In the genomic region with DNA sequence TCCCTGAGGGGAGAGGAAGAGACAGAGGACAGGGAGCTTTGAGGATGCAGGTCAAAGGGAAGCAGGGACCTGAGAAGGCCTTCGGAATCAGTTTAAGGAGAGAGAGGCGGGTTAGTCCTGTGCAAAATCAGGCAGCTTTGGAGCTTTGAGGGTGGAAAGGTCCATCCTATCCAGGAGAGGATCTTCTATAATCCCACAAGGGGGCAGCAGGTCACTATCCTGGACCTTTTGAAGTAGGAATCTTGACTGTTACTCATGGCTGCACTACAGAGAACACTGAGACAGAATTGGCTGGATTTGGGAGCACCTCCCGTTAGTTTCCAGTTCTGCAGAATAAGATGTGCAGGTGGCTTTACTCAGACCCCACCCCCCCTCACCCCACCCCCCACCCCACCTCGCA, we compare ENCODE assay signal across 10 mouse cellular contexts. TPM values are rescaled to one million over a fixed set of nuclear protein-coding genes. Genes with fewer than 3 reads are reported as not detected.
DNase-seq lines count a peak whose midpoint lies in the region; ATAC-seq and TF ChIP-seq lines count a peak whose summit lies in the region.
"Had no signal": no experiment of that assay in that cellular context is flagged by ENCODE, and none has a peak within 500 bp of the region (broad histone marks: within the 10 kb centered on the region; RNA-seq: fewer than 3 reads in every experiment).

No protein-coding gene starts in this region.

- H3K9me3 ChIP-seq in liver, postnatal 0 days (ENCODE audit: low read length), result no peaks in the 10 kb centered on the region
- no peaks in the 10 kb centered on the region for H3K9me3 ChIP-seq in liver, embryonic 11.5 days (ENCODE audit: control insufficient read depth, low read length)
- H3K9me3 ChIP-seq in embryonic facial prominence, embryonic 13.5 days, result no peaks in the 10 kb centered on the region
- H3K9me3 ChIP-seq in midbrain, postnatal 0 days (ENCODE audit: low read length), result no peaks in the 10 kb centered on the region

- 0 out of 2 replicates have a peak, but pooled peaks cover 2% of the 10 kb centered on the region for H3K27me3 ChIP-seq in liver, postnatal 0 days (ENCODE audit: insufficient read depth, low read length)
- H3K27me3 ChIP-seq in liver, embryonic 11.5 days (replicated peaks; ENCODE audit: control insufficient read depth, insufficient read depth, low read length), result no peaks in the 10 kb centered on the region
- H3K27me3 ChIP-seq in embryonic facial prominence, embryonic 13.5 days, result no peaks in the 10 kb centered on the region
- H3K27me3 ChIP-seq in midbrain, postnatal 0 days (ENCODE audit: insufficient read depth, low read length), result no peaks in the 10 kb centered on the region

- no peak overlapping the region for H3K4me3 ChIP-seq in liver, postnatal 0 days (ENCODE audit: low read depth, low read length)
- H3K4me3 ChIP-seq in liver, embryonic 11.5 days (ENCODE audit: low read depth, low read length), result no peak overlapping the region
- no peak overlapping the region for H3K4me3 ChIP-seq in embryonic facial prominence, embryonic 13.5 days
- no peak overlapping the region for H3K4me3 ChIP-seq in midbrain, postnatal 0 days (ENCODE audit: low read depth, low read length)

- H3K4me2 ChIP-seq in liver, postnatal 0 days (ENCODE audit: low read depth, low read length), result no peak overlapping the region
- H3K4me2 ChIP-seq in liver, embryonic 11.5 days, result no peak overlapping the region
- no peak overlapping the region for H3K4me2 ChIP-seq in embryonic facial prominence, embryonic 13.5 days
- H3K4me2 ChIP-seq in midbrain, postnatal 0 days (ENCODE audit: low read depth, low read length, poor library complexity, severe bottlenecking), result no peak overlapping the region

- 48% methylated on average over 4 of the region's 4 CpGs for WGBS in liver, postnatal 0 days (ENCODE audit: insufficient replicate concordance)
- WGBS in liver, embryonic 11.5 days, result 48% methylated on average over 4 of the region's 4 CpGs
- 46% methylated on average over 4 of the region's 4 CpGs for WGBS in embryonic facial prominence, embryonic 13.5 days
- 46% methylated on average over 4 of the region's 4 CpGs for WGBS in midbrain, postnatal 0 days

- peak; percentile 60 for TF ChIP-seq CTCF in liver, postnatal 0 days (IDR thresholded peaks at IDR 0.05; ENCODE audit: low read depth)
- TF ChIP-seq CTCF in midbrain, postnatal 0 days (IDR thresholded peaks at IDR 0.05), result peak; percentile 73

- no peak for TF ChIP-seq EP300 in liver, postnatal 0 days (IDR thresholded peaks at IDR 0.05; ENCODE audit: low read depth)

- ATAC-seq in liver, postnatal 0 days, result no peak
- ATAC-seq in liver, embryonic 11.5 days (replicated peaks; ENCODE audit: low FRiP score), result no peak; the same call in 1 of the 2 replicates
- 0 out of 2 replicates have a peak, but pooled peaks have one; percentile 12 for ATAC-seq in embryonic facial prominence, embryonic 13.5 days (ENCODE audit: insufficient number of reproducible peaks, insufficient read depth, low FRiP score, low TSS enrichment, low read depth)
- no peak for ATAC-seq in midbrain, postnatal 0 days (ENCODE audit: low FRiP score)

- no peak overlapping the region for H3K27ac ChIP-seq in liver, postnatal 0 days (ENCODE audit: low read depth)
- H3K27ac ChIP-seq in liver, embryonic 11.5 days (ENCODE audit: low read depth, low read length), result no peak overlapping the region
- H3K27ac ChIP-seq in embryonic facial prominence, embryonic 13.5 days, result no peak overlapping the region
- no peak overlapping the region; the same call in 1 of the 2 replicates for H3K27ac ChIP-seq in midbrain, postnatal 0 days (ENCODE audit: low read depth, low read length)

- H3K4me1 ChIP-seq in liver, postnatal 0 days (ENCODE audit: insufficient read depth), result no peaks in the 10 kb centered on the region
- peaks cover 4% of the 10 kb centered on the region; the same call in 1 of the 2 replicates for H3K4me1 ChIP-seq in liver, embryonic 11.5 days (replicated peaks; ENCODE audit: control insufficient read depth, insufficient read depth, low read length)
- peaks cover 5% of the 10 kb centered on the region; the same call in 1 of the 2 replicates for H3K4me1 ChIP-seq in embryonic facial prominence, embryonic 13.5 days
- no peaks in the 10 kb centered on the region for H3K4me1 ChIP-seq in midbrain, postnatal 0 days (ENCODE audit: insufficient read depth, low read length)

- H3K9ac ChIP-seq in liver, postnatal 0 days (replicated peaks), result no peak overlapping the region
- H3K9ac ChIP-seq in liver, embryonic 11.5 days (ENCODE audit: low read depth, low read length), result no peak overlapping the region
- H3K9ac ChIP-seq in embryonic facial prominence, embryonic 13.5 days, result no peak overlapping the region
- H3K9ac ChIP-seq in midbrain, postnatal 0 days (replicated peaks; ENCODE audit: low read length, poor library complexity, severe bottlenecking), result no peak overlapping the region

- no peaks in the 10 kb centered on the region for H3K36me3 ChIP-seq in liver, postnatal 0 days (replicated peaks; ENCODE audit: insufficient read depth, low read length)
- no peaks in the 10 kb centered on the region for H3K36me3 ChIP-seq in liver, embryonic 11.5 days (ENCODE audit: control insufficient read depth, insufficient read depth, low read length)
- peaks cover 57% of the 10 kb centered on the region for H3K36me3 ChIP-seq in embryonic facial prominence, embryonic 13.5 days
- H3K36me3 ChIP-seq in midbrain, postnatal 0 days (ENCODE audit: insufficient read depth, low read length), result peaks cover 48% of the 10 kb centered on the region

- intact Hi-C loops in left cerebral cortex, postnatal 25 days (cut with DNase I), result loop anchor here (10.0 kb wide), 1 partner anchor 115 kb away; the partner anchor contains the start of gene Tppp3

- peak; percentile 56 for DNase-seq in adrenal gland, postnatal 14 days
- DNase-seq in adrenal gland, adult 18-20 months (ENCODE audit: low spot score in 2 of 2), result no peak
- no peak for DNase-seq in liver, postnatal 0 days
- no peak for DNase-seq in liver, embryonic 11.5 days (ENCODE audit: low spot score)
- peak; percentile 79 for DNase-seq in midbrain, postnatal 0 days (ENCODE audit: low spot score)
- no peak for DNase-seq in left cerebral cortex, postnatal 25 days (ENCODE audit: low spot score in 2 of 2)
- DNase-seq in urinary bladder, adult 2 months (ENCODE audit: low spot score), result no peak
- DNase-seq: adrenal gland, postnatal 25 days; kidney, adult 11 months had no signal

RNA-seq across cellular contexts. Expression of gene Slc9a5, which starts 11.0 kb away (rescaled TPM):
- 1.9 TPM in 2 replicates for total RNA-seq in adrenal gland, postnatal 14 days (2021)
- under 1 TPM; 0.58 to 0.93 TPM for total RNA-seq in adrenal gland, adult 18-20 months (2021)
- polyA plus RNA-seq in liver, postnatal 0 days (2015; fragmentation: Nextera tagmentation; extraction: Ambion mirVana), result 0.09 and 0.16 TPM in 2 replicates
- polyA plus RNA-seq in liver, embryonic 11.5 days (2014; fragmentation: Nextera tagmentation; extraction: Ambion mirVana), result 1.5 and 1.6 TPM in 2 replicates
- 5.9 and 6.0 TPM in 2 replicates for polyA plus RNA-seq in embryonic facial prominence, embryonic 13.5 days (2015; fragmentation: Nextera tagmentation; extraction: Ambion mirVana)
- 28.3 and 28.4 TPM in 2 replicates for total RNA-seq in midbrain, postnatal 0 days (2014; rRNA removed)
- 12.8 and 14.4 TPM in 2 replicates for polyA plus RNA-seq in midbrain, postnatal 0 days (2015; fragmentation: Nextera tagmentation; extraction: Ambion mirVana)
- total RNA-seq in left cerebral cortex, postnatal 25 days (2021), result 10 to 100 TPM; 39.1 to 42.6 TPM
- polyA plus RNA-seq in urinary bladder, adult 2 months (2012; rRNA removed), result 2.6 and 3.4 TPM in 2 replicates

RNA-seq across cellular contexts. Expression of gene Fhod1, which starts 11.9 kb away (rescaled TPM):
- 11.9 and 15.7 TPM in 2 replicates for total RNA-seq in adrenal gland, postnatal 14 days (2021)
- 1 to 10 TPM; 8.3 to 8.6 TPM for total RNA-seq in adrenal gland, adult 18-20 months (2021)
- 0.70 and 0.82 TPM in 2 replicates for polyA plus RNA-seq in liver, postnatal 0 days (2015; fragmentation: Nextera tagmentation; extraction: Ambion mirVana)
- 2.3 and 3.1 TPM in 2 replicates for polyA plus RNA-seq in liver, embryonic 11.5 days (2014; fragmentation: Nextera tagmentation; extraction: Ambion mirVana)
- 2.3 and 3.0 TPM in 2 replicates for polyA plus RNA-seq in embryonic facial prominence, embryonic 13.5 days (2015; fragmentation: Nextera tagmentation; extraction: Ambion mirVana)
- 3.8 and 4.4 TPM in 2 replicates for total RNA-seq in midbrain, postnatal 0 days (2014; rRNA removed)
- 0.48 and 0.56 TPM in 2 replicates for polyA plus RNA-seq in midbrain, postnatal 0 days (2015; fragmentation: Nextera tagmentation; extraction: Ambion mirVana)
- total RNA-seq in left cerebral cortex, postnatal 25 days (2021), result 1 to 10 TPM; 2.5 to 3.2 TPM
- 17.0 and 18.4 TPM in 2 replicates for polyA plus RNA-seq in urinary bladder, adult 2 months (2012; rRNA removed)

RNA-seq across cellular contexts. Expression of gene Plekhg4, which starts 13.4 kb away (rescaled TPM):
- total RNA-seq in adrenal gland, postnatal 14 days (2021), result 0.26 and 0.98 TPM in 2 replicates
- total RNA-seq in adrenal gland, adult 18-20 months (2021), result under 1 TPM; 0.17 to 0.67 TPM
- polyA plus RNA-seq in liver, postnatal 0 days (2015; fragmentation: Nextera tagmentation; extraction: Ambion mirVana), result not detected in 2 replicates
- polyA plus RNA-seq in liver, embryonic 11.5 days (2014; fragmentation: Nextera tagmentation; extraction: Ambion mirVana), result 0.30 TPM in 1 of 2 replicates, not detected in the other
- 0.39 and 0.81 TPM in 2 replicates for polyA plus RNA-seq in embryonic facial prominence, embryonic 13.5 days (2015; fragmentation: Nextera tagmentation; extraction: Ambion mirVana)
- total RNA-seq in midbrain, postnatal 0 days (2014; rRNA removed), result 6.3 and 8.7 TPM in 2 replicates
- polyA plus RNA-seq in midbrain, postnatal 0 days (2015; fragmentation: Nextera tagmentation; extraction: Ambion mirVana), result 1.7 and 2.5 TPM in 2 replicates
- 1 to 10 TPM; 3.1 to 4.6 TPM for total RNA-seq in left cerebral cortex, postnatal 25 days (2021)
- 0.25 and 0.50 TPM in 2 replicates for polyA plus RNA-seq in urinary bladder, adult 2 months (2012; rRNA removed)

RNA-seq across cellular contexts. Expression of gene Tmem208, which starts 33.5 kb away (rescaled TPM):
- total RNA-seq in adrenal gland, postnatal 14 days (2021), result 47.7 and 48.6 TPM in 2 replicates
- total RNA-seq in adrenal gland, adult 18-20 months (2021), result 10 to 100 TPM; 55.6 to 69.6 TPM
- polyA plus RNA-seq in liver, postnatal 0 days (2015; fragmentation: Nextera tagmentation; extraction: Ambion mirVana), result 75.2 and 75.4 TPM in 2 replicates
- 138 and 142 TPM in 2 replicates for polyA plus RNA-seq in liver, embryonic 11.5 days (2014; fragmentation: Nextera tagmentation; extraction: Ambion mirVana)
- polyA plus RNA-seq in embryonic facial prominence, embryonic 13.5 days (2015; fragmentation: Nextera tagmentation; extraction: Ambion mirVana), result 121 TPM in 2 replicates
- total RNA-seq in midbrain, postnatal 0 days (2014; rRNA removed), result 81.3 and 88.4 TPM in 2 replicates
- polyA plus RNA-seq in midbrain, postnatal 0 days (2015; fragmentation: Nextera tagmentation; extraction: Ambion mirVana), result 129 and 152 TPM in 2 replicates
- 10 to 100 TPM; 39.8 to 41.7 TPM for total RNA-seq in left cerebral cortex, postnatal 25 days (2021)
- 72.7 and 103 TPM in 2 replicates for polyA plus RNA-seq in urinary bladder, adult 2 months (2012; rRNA removed)

RNA-seq across cellular contexts. Expression of gene Lrrc29, which starts 33.6 kb away (rescaled TPM):
- 4.7 and 6.6 TPM in 2 replicates for total RNA-seq in adrenal gland, postnatal 14 days (2021)
- 1 to 10 TPM; 3.1 to 3.8 TPM for total RNA-seq in adrenal gland, adult 18-20 months (2021)
- polyA plus RNA-seq in liver, postnatal 0 days (2015; fragmentation: Nextera tagmentation; extraction: Ambion mirVana), result 7.7 and 7.8 TPM in 2 replicates
- 5.7 and 6.2 TPM in 2 replicates for polyA plus RNA-seq in liver, embryonic 11.5 days (2014; fragmentation: Nextera tagmentation; extraction: Ambion mirVana)
- polyA plus RNA-seq in embryonic facial prominence, embryonic 13.5 days (2015; fragmentation: Nextera tagmentation; extraction: Ambion mirVana), result 1.3 and 1.8 TPM in 2 replicates
- 2.5 and 4.5 TPM in 2 replicates for total RNA-seq in midbrain, postnatal 0 days (2014; rRNA removed)
- 2.1 and 2.4 TPM in 2 replicates for polyA plus RNA-seq in midbrain, postnatal 0 days (2015; fragmentation: Nextera tagmentation; extraction: Ambion mirVana)
- 1 to 10 TPM; 5.1 to 5.2 TPM for total RNA-seq in left cerebral cortex, postnatal 25 days (2021)
- polyA plus RNA-seq in urinary bladder, adult 2 months (2012; rRNA removed), result 3.9 and 6.1 TPM in 2 replicates

Comparison
In these comparisons a context has a peak if more than half of its experiments do, and no peak if none do; other contexts are left out.
1. DNase-seq: peak in adrenal gland, postnatal 14 days (single experiment) and midbrain, postnatal 0 days (single experiment); none in adrenal gland, adult 18-20 months (0 of 2), liver, postnatal 0 days (single experiment), liver, embryonic 11.5 days (single experiment), left cerebral cortex, postnatal 25 days (0 of 2) and urinary bladder, adult 2 months (single experiment).